18 mouse cellular contexts compared by ENCODE assay signal in genomic region chr12:12715528-12715927, GRCm38 (mm10).
A peak's percentile ranks its signal among the peaks of the same experiment; 100 is the strongest.
DNase-seq lines count a peak whose midpoint lies in the region; ATAC-seq lines count a peak whose summit lies in the region.
"Had no signal": no experiment of that assay in that cellular context is flagged by ENCODE, and none has a peak within 500 bp of the region (broad histone marks: within the 10 kb centered on the region; RNA-seq: fewer than 3 reads in every experiment).

No protein-coding gene starts in this region.

- no peak overlapping the region for H3K4me3 ChIP-seq in embryonic facial prominence, embryonic 12.5 days
- H3K4me3 ChIP-seq in limb, embryonic 10.5 days: no peak overlapping the region
- H3K4me3 ChIP-seq: intestine, embryonic 15.5 days; kidney, embryonic 15.5 days; limb, embryonic 13.5 days; midbrain, embryonic 12.5 days; myocyte had no signal

- no peaks in the 10 kb centered on the region for H3K9me3 ChIP-seq in embryonic facial prominence, embryonic 12.5 days
- H3K9me3 ChIP-seq in limb, embryonic 10.5 days (replicated peaks): no peaks in the 10 kb centered on the region
- H3K9me3 ChIP-seq: intestine, embryonic 15.5 days; kidney, embryonic 15.5 days; limb, embryonic 13.5 days; midbrain, embryonic 12.5 days had no signal

- 63% methylated on average over 4 of the region's 4 CpGs for WGBS in embryonic facial prominence, embryonic 12.5 days
- 73% methylated on average over 4 of the region's 4 CpGs for WGBS in limb, embryonic 10.5 days

- no peaks in the 10 kb centered on the region for H3K4me1 ChIP-seq in embryonic facial prominence, embryonic 12.5 days
- peaks cover 11% of the 10 kb centered on the region for H3K4me1 ChIP-seq in limb, embryonic 10.5 days
- H3K4me1 ChIP-seq: intestine, embryonic 15.5 days; limb, embryonic 13.5 days had no signal

- peak; percentile 22 for DNase-seq in layer of hippocampus, adult 9-11 months
- DNase-seq in layer of hippocampus, adult 8-10 months (ENCODE audit: low spot score in 2 of 2): no peak
- peak; percentile 31 for DNase-seq in R1 (ENCODE audit: low read depth, low spot score)
- DNase-seq in limb, embryonic 10.5 days (ENCODE audit: low spot score): no peak
- no peak for DNase-seq in embryo, embryonic 11 days
- no peak for DNase-seq in cerebellum, postnatal 10 days
- DNase-seq: adrenal gland, postnatal 25 days; cerebellum, adult 9-10 months; gastrocnemius, postnatal 25 days; heart, postnatal 36 days; thymus, adult 18-20 months had no signal

- H3K36me3 ChIP-seq in embryonic facial prominence, embryonic 12.5 days: no peaks in the 10 kb centered on the region
- H3K36me3 ChIP-seq in limb, embryonic 10.5 days: no peaks in the 10 kb centered on the region
- H3K36me3 ChIP-seq: intestine, embryonic 15.5 days; kidney, embryonic 15.5 days; limb, embryonic 13.5 days; midbrain, embryonic 12.5 days had no signal

- H3K27ac ChIP-seq in embryonic facial prominence, embryonic 12.5 days: peak overlapping the region; percentile 24; the same call in 1 of the 2 replicates
- peak overlapping the region; percentile 44 for H3K27ac ChIP-seq in limb, embryonic 10.5 days
- H3K27ac ChIP-seq: intestine, embryonic 15.5 days; kidney, embryonic 15.5 days; limb, embryonic 13.5 days; midbrain, embryonic 12.5 days had no signal

- H3K9ac ChIP-seq in embryonic facial prominence, embryonic 12.5 days: no peak overlapping the region
- H3K9ac ChIP-seq: intestine, embryonic 15.5 days; kidney, embryonic 15.5 days; limb, embryonic 13.5 days; midbrain, embryonic 12.5 days had no signal

- no peaks in the 10 kb centered on the region for H3K27me3 ChIP-seq in embryonic facial prominence, embryonic 12.5 days
- H3K27me3 ChIP-seq in limb, embryonic 10.5 days (ENCODE audit: low read depth, poor library complexity, severe bottlenecking): no peaks in the 10 kb centered on the region
- H3K27me3 ChIP-seq: intestine, embryonic 15.5 days; kidney, embryonic 15.5 days; limb, embryonic 13.5 days had no signal

- no peak overlapping the region for H3K4me2 ChIP-seq in embryonic facial prominence, embryonic 12.5 days (replicated peaks)
- H3K4me2 ChIP-seq: heart, embryonic 11.5 days; intestine, embryonic 15.5 days; kidney, embryonic 15.5 days; limb, embryonic 13.5 days; midbrain, embryonic 12.5 days had no signal

- no peak for ATAC-seq in embryonic facial prominence, embryonic 12.5 days (ENCODE audit: insufficient number of reproducible peaks, insufficient read depth, low FRiP score, low TSS enrichment)
- ATAC-seq: intestine, embryonic 15.5 days had no signal

Comparison
In these comparisons a context has a peak if more than half of its experiments do, and no peak if none do; other contexts are left out.
1. DNase-seq: peak in layer of hippocampus, adult 9-11 months (single experiment) and R1 (single experiment); none in layer of hippocampus, adult 8-10 months (0 of 2), limb, embryonic 10.5 days (single experiment), embryo, embryonic 11 days (single experiment) and cerebellum, postnatal 10 days (0 of 2).